Mouse (Mus musculus): ENCODE data around the gene Pepd. TPM values are rescaled to one million over a fixed set of nuclear protein-coding genes. Genes with fewer than 3 reads are reported as not detected.

Pepd gene
- polyA plus RNA-seq, 1 experiment from 2014 or later: 128 TPM

DNA sequence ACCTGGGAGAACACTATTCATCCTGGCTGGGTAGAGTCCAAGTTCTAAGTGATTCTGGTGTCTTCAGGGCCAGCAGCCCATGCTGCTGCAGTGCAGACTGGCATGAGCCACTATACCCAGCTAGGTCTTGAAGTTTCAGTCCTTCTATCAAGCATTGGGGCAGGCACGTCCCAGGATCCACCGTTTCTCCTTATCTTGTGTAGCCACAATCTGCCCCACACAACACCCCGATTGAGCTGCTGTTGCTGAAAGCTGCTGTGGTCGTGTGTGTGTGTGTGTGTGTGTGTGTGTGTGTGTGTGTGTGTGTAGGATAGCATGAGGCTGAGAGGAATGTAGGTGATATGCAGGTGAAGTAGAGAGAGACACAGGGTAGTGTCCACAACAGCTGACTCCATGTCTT is 123.4 kb downstream of the Pepd start:
- DNase-seq (ENCODE audit: low read depth, low spot score): no peak
- CTCF ChIA-PET: interaction anchor here (0.8 to 4.1 kb wide), 6 partner anchors 9 to 135 kb away, joined by 3 to 19 read pairs (median 3); no protein-coding TSS in a partner anchor
- ATAC-seq: no peak
- POLR2A ChIA-PET: interaction anchor here (1.4 kb wide), 1 partner anchor 10 kb away, joined by 3 read pairs; no protein-coding TSS in a partner anchor
- H3K27me3 ChIP-seq: no peaks in the 10 kb centered on the region
- TF ChIP-seq CTCF (IDR thresholded peaks at IDR 0.05): no peak
- in situ Hi-C loops (cut with MboI; ENCODE audit: low pct_unique_long_range_greater_than_20kb): loop anchor here (5.0 kb wide), 1 partner anchor 137 kb away; no protein-coding TSS in a partner anchor

DNA sequence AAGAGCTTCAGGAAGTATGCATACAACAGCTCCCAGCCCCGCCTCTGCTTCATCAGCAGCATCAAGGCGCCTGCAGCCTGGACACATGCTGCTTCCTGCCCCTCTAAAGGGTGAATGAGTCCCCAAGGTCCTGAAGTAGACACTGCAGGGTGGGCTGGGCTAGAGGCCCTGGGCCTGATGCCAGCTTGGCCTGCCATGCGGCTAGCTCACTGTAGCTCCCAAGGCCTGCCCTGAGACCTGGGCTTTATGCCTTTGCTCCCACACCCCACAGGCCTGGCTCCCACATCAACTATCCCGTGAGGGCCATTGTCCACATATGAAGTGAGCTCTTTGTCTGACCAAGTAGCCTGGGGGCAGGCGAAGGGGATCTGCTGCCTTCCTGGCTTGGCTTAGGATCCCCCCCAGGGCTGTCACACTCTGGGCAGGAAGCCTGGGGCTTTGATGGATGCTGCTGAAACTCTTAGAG is 124.1 kb downstream of the Pepd start:
- CTCF ChIA-PET: interaction anchor here (0.8 to 4.1 kb wide), 2 partner anchors 10 to 134 kb away, joined by 3 to 19 read pairs; no protein-coding TSS in a partner anchor
- TF ChIP-seq CTCF (IDR thresholded peaks at IDR 0.05): no peak
- DNase-seq (ENCODE audit: low read depth, low spot score): no peak
- in situ Hi-C loops (cut with MboI; ENCODE audit: low pct_unique_long_range_greater_than_20kb): loop anchor here (5.0 kb wide), 1 partner anchor 136 kb away; no protein-coding TSS in a partner anchor
- POLR2A ChIA-PET: no interaction called here
- no peaks in the 10 kb centered on the region for H3K27me3 ChIP-seq
- ATAC-seq: peak; percentile 31

DNA sequence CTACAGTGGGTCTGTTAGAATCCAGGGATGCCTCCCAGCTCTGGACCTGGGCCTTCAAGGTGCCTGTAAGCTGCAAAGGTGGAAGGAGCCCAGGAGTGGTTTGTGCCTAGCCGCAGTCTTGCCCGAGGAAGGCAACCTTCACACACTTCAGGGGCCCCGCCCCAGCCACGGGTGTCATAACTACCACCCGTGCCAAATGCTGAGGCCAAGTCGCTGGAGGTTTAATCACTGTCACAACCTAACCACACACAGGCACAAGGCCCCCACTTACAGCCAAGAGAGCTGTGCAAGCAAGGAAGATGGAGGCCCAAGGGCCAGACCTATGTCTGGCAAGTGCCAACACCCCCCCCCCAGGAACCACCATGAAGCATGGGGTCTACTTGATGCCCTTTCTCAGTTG is 125.2 kb downstream of the Pepd start:
- ChIA-PET CTCF (interaction anchor here (1.4 kb wide), 1 partner anchor 11 kb away, joined by 4 read pairs; no protein-coding TSS in a partner anchor), POLR2A (interaction anchor here (0.6 to 0.9 kb wide), 2 partner anchors 100 to 322 kb away, joined by 3 read pairs; no protein-coding TSS in a partner anchor)
- ATAC-seq (no peak), DNase-seq (ENCODE audit: low read depth, low spot score) (no peak)
- no peaks in the 10 kb centered on the region for H3K27me3 ChIP-seq
- no peak for TF ChIP-seq CTCF (IDR thresholded peaks at IDR 0.05)
- in situ Hi-C loops (cut with MboI; ENCODE audit: low pct_unique_long_range_greater_than_20kb): loop anchor here (5.0 kb wide), 1 partner anchor 135 kb away; no protein-coding TSS in a partner anchor

DNA sequence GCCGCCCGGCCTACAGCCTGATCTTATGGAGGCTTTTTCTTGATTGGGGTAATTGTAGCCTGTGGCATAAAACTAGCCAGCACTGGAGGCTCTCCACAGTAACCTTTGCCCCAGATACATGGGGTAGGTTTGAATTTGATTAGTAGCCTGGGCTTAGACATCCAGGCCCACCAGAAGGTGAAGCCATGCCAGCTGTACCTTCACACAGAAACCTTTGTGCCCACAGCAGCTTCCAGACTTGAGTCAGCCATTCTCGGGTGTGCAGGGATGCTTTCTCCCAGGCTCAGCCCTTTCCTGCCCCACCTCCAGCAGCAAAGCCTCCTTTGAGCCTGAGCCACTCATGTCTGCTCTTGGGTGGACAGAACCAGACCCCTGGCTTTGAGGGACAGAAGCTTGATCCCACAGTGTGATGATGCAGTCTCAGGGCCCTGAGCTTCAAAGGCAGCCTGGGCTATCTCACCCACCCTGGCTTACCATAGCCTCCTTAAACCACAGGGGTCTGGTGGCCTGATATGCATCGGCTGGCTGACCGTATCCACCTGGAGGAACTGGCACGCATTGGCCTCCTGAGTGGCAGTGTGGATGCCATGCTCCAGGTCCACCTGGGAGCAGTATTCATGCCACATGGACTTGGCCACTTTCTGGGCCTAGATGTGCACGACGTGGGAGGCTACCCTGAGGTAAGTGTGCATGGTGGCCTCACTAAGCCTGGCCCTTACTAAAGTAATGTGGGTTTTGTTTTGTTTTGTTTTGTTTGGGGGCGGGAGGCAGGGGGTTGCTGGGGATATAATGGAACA is 128.2 kb downstream of the Pepd start:
- H3K27me3 ChIP-seq: no peaks in the 10 kb centered on the region
- in situ Hi-C loops (cut with MboI; ENCODE audit: low pct_unique_long_range_greater_than_20kb): no loop called here
- POLR2A ChIA-PET: no interaction called here
- TF ChIP-seq CTCF (IDR thresholded peaks at IDR 0.05): no peak
- ATAC-seq (no peak), DNase-seq (ENCODE audit: low read depth, low spot score) (no peak)
- CTCF ChIA-PET: interaction anchor here (1.0 to 1.9 kb wide), 3 partner anchors 11 to 131 kb away, joined by 3 to 6 read pairs (median 4); no protein-coding TSS in a partner anchor

DNA sequence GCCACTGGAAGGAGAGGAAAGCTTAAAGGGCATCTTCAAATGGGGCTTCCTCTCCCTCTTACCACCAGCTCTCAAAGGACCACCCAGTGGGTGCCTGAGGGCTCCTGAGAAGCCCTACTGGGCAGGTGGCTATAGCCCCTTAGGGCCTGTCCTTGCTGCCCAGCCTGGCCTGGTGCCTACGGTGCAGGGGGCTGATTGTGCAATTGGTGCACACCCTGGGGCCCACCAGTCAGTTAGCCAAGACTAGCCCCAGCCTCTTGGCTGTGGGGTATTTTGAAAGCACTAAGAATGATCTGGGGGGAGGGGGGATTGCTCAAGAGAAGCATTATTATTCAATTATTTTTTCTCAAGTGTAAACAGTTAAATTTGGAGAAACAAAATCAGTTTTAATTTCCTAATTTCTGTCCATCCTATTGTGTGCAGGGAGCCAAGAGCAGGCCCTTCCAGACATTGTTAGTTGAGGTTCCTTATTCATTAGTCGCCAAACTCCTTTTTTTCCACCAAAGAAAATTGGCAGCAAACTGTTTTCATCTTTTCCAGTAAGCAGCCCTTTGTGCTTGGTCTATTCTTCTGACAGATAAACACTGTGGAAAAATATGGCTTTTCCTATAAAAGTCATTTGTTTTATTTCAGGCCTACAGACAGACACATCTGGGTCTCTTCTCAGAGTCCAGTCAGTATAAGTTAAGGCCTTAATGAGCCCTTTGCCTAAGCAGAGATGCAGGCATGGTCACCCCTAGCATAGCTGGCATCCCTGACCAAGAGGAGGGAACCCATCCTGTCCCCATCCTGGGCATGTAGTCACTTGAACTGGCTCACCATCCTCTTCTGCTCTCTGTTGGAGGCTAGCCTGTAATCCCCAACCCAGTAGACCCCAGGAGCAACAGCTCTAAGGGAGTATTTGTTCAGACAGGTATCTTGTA is 129.4 kb downstream of the Pepd start:
- POLR2A ChIA-PET: no interaction called here
- no peaks in the 10 kb centered on the region for H3K27me3 ChIP-seq
- TF ChIP-seq CTCF (IDR thresholded peaks at IDR 0.05): no peak
- no peak for ATAC-seq
- no peak for DNase-seq (ENCODE audit: low read depth, low spot score)
- in situ Hi-C loops (cut with MboI; ENCODE audit: low pct_unique_long_range_greater_than_20kb): no loop called here
- CTCF ChIA-PET: interaction anchor here (1.0 to 1.9 kb wide), 3 partner anchors 35 to 130 kb away, joined by 3 to 6 read pairs (median 4); no protein-coding TSS in a partner anchor

DNA sequence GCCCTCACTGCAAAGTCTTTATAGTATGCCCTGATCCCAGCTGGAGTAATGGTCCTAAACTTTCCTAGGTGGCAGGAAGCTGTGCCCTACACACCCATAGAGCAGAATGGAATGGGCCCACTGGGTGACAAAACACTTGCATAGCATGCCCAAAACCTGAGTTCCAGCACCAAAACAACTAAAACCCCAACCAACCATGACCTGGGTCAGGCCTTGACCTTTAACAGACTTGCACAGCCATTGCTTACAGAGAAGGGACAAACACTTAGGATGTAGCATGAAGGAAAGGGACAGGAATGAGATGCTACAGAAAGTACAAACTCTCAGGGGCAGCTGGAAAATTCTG is 130.0 kb downstream of the Pepd start:
- H3K27me3 ChIP-seq: no peaks in the 10 kb centered on the region
- DNase-seq (ENCODE audit: low read depth, low spot score): no peak
- in situ Hi-C loops (cut with MboI; ENCODE audit: low pct_unique_long_range_greater_than_20kb): no loop called here
- no peak for TF ChIP-seq CTCF (IDR thresholded peaks at IDR 0.05)
- POLR2A ChIA-PET: interaction anchor here (1.4 kb wide), 1 partner anchor 13 kb away, joined by 5 read pairs; no protein-coding TSS in a partner anchor
- ATAC-seq: no peak
- CTCF ChIA-PET: interaction anchor here (1.5 to 1.9 kb wide), 2 partner anchors 35 to 129 kb away, joined by 4 to 6 read pairs; no protein-coding TSS in a partner anchor

DNA sequence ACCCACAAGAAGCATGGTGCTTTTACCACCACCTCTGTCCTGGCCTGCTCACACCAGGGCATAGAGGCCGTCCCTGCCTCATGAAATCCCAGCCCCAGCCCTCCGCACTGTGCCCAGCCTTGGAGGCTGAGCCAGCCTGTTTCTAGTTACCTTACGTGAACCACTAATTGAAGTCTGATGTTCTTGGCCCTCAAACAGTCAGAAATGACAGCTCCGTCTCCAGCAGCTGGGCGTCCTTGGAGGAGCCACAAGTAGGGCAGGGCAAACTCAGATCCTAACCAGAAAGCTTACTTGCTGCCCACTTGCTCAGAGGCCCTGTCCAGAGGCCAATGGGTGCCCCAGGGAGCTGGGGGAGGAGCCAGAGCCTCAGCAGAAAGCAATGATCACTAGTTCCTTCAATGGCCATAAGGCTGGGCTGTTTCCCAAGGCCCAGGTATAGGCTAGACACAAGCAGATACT is 130.6 kb downstream of the Pepd start:
- no peak for TF ChIP-seq CTCF (IDR thresholded peaks at IDR 0.05)
- no peaks in the 10 kb centered on the region for H3K27me3 ChIP-seq
- ATAC-seq (no peak), DNase-seq (ENCODE audit: low read depth, low spot score) (no peak)
- ChIA-PET CTCF (no interaction called here), POLR2A (interaction anchor here (1.0 to 1.4 kb wide), 2 partner anchors 9 to 14 kb away, joined by 3 to 5 read pairs; no protein-coding TSS in a partner anchor)
- in situ Hi-C loops (cut with MboI; ENCODE audit: low pct_unique_long_range_greater_than_20kb): no loop called here

DNA sequence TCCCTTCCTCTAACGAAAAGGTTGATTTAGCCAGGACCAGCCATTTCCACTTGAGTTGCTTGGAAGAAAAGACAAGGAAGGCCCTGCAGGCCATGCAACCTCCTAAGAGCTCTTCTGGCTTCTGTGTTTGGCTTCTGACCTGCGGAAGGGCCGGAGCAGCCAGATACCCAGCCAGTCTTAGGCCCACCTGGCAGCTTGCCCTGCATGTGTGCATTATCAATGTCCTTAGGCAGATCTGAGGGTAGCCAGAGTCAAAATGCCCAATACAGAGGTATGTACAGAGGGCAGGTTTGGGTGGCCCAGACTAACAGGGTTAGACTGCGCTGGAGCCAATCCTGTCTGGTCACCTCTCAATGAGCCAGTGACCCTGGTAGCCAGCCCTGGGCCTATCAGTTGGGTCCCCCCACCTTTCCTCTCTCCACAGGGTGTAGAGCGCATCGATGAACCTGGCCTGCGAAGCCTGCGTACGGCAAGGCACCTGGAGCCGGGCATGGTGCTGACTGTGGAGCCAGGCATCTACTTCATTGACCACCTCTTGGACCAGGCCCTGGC is 131.2 kb downstream of the Pepd start:
- in situ Hi-C loops (cut with MboI; ENCODE audit: low pct_unique_long_range_greater_than_20kb): no loop called here
- CTCF ChIA-PET: no interaction called here
- ATAC-seq (no peak), DNase-seq (ENCODE audit: low read depth, low spot score) (no peak)
- H3K27me3 ChIP-seq: no peaks in the 10 kb centered on the region
- POLR2A ChIA-PET: interaction anchor here (1.0 to 1.4 kb wide), 2 partner anchors 8 to 14 kb away, joined by 3 to 5 read pairs; no protein-coding TSS in a partner anchor
- TF ChIP-seq CTCF (IDR thresholded peaks at IDR 0.05): no peak

DNA sequence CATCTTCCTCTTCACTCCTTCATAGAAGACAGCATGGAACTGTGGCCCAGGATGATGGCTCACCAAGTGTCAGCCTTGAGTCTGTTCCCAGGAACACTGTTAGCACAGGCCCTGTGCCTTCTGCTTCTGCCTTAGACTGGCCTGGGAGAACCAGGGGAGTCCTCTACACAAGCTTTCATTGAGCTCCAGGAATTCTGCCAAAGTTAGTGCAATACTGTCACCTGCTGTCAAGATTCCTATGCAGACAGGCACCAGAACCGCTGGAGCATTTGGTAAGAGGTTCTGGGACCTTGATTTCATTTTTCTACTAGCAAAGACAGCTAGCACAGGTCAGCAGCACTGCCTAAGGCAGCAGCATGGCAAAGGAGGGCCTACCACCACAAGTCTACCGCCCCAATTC is 132.5 kb downstream of the Pepd start:
- DNase-seq (ENCODE audit: low read depth, low spot score) (no peak), ATAC-seq (no peak)
- ChIA-PET CTCF (interaction anchor here (1.1 kb wide), 1 partner anchor 10 kb away, joined by 3 read pairs; no protein-coding TSS in a partner anchor), POLR2A (interaction anchor here (1.2 kb wide), 1 partner anchor 10 kb away, joined by 3 read pairs; no protein-coding TSS in a partner anchor)
- no peak for TF ChIP-seq CTCF (IDR thresholded peaks at IDR 0.05)
- in situ Hi-C loops (cut with MboI; ENCODE audit: low pct_unique_long_range_greater_than_20kb): no loop called here
- no peaks in the 10 kb centered on the region for H3K27me3 ChIP-seq
